ENCODE assay signal across 9 mouse cellular contexts in genomic region chr6:37714223-37714928, GRCm38 (mm10).
DNase-seq lines count a peak whose midpoint lies in the region; ATAC-seq lines count a peak whose summit lies in the region.
"Had no signal": no experiment of that assay in that cellular context is flagged by ENCODE, and none has a peak within 500 bp of the region (broad histone marks: within the 10 kb centered on the region; RNA-seq: fewer than 3 reads in every experiment).

No protein-coding gene starts in this region.

- ATAC-seq in erythroblast, adult 5-6 weeks (replicated peaks; ENCODE audit: low FRiP score, poor library complexity, severe bottlenecking): no peak
- no peak for ATAC-seq in megakaryocyte-erythroid progenitor cell, adult 5-6 weeks (replicated peaks; ENCODE audit: low FRiP score, low TSS enrichment, poor library complexity, severe bottlenecking)

- peak; percentile 5 for DNase-seq in embryo, embryonic 10.5 days (ENCODE audit: low spot score)
- no peak for DNase-seq in embryo, embryonic 10 days (ENCODE audit: low spot score)
- peak; percentile 77 for DNase-seq in 416B (ENCODE audit: low read depth)
- peak; percentile 11 for DNase-seq in cerebellum, adult 9-10 months
- peak; percentile 12 for DNase-seq in lung, postnatal 10 days
- no peak for DNase-seq in right cerebral cortex, adult 2 months (ENCODE audit: low spot score in 2 of 2)
- DNase-seq: embryo, embryonic 11 days had no signal

Comparison
In these comparisons a context has a peak if more than half of its experiments do, and no peak if none do; other contexts are left out.
1. DNase-seq: peak in embryo, embryonic 10.5 days (single experiment), 416B (single experiment), cerebellum, adult 9-10 months (single experiment) and lung, postnatal 10 days (single experiment); none in embryo, embryonic 10 days (single experiment) and right cerebral cortex, adult 2 months (0 of 2).